Comparison of ENCODE assay signal across 9 mouse cellular contexts in genomic region chr8:70887669-70888068, GRCm38 (mm10). TPM values are rescaled to one million over a fixed set of nuclear protein-coding genes. Genes with fewer than 3 reads are reported as not detected.
DNase-seq lines count a peak whose midpoint lies in the region; ATAC-seq and TF ChIP-seq lines count a peak whose summit lies in the region.
"Had no signal": no experiment of that assay in that cellular context is flagged by ENCODE, and none has a peak within 500 bp of the region (broad histone marks: within the 10 kb centered on the region; RNA-seq: fewer than 3 reads in every experiment).

No protein-coding gene starts in this region.

- TF ChIP-seq CTCF in hindbrain, postnatal 0 days (IDR thresholded peaks at IDR 0.05; ENCODE audit: low read depth), result no peak

- no peak overlapping the region for H3K9ac ChIP-seq in embryonic facial prominence, embryonic 11.5 days (replicated peaks; ENCODE audit: low read length)
- no peak overlapping the region for H3K9ac ChIP-seq in hindbrain, postnatal 0 days (replicated peaks; ENCODE audit: low read length)
- H3K9ac ChIP-seq in neural tube, embryonic 14.5 days (replicated peaks; ENCODE audit: low read depth, low read length), result 0 out of 2 replicates have a peak overlapping the region, but pooled peaks have one; percentile 13

- no peaks in the 10 kb centered on the region for H3K36me3 ChIP-seq in embryonic facial prominence, embryonic 11.5 days (replicated peaks; ENCODE audit: control insufficient read depth, insufficient read depth, low read depth, low read length)
- H3K36me3 ChIP-seq in hindbrain, postnatal 0 days (ENCODE audit: insufficient read depth, low read length), result no peaks in the 10 kb centered on the region
- H3K36me3 ChIP-seq in neural tube, embryonic 14.5 days (ENCODE audit: control insufficient read depth, insufficient read depth, low read length), result no peaks in the 10 kb centered on the region

- no peak overlapping the region for H3K4me3 ChIP-seq in embryonic facial prominence, embryonic 11.5 days (ENCODE audit: low read depth, low read length)
- H3K4me3 ChIP-seq in hindbrain, postnatal 0 days (ENCODE audit: low read length), result 0 out of 2 replicates have a peak overlapping the region, but pooled peaks have one; percentile 2
- H3K4me3 ChIP-seq in neural tube, embryonic 14.5 days (ENCODE audit: low read depth, low read length), result 0 out of 2 replicates have a peak overlapping the region, but pooled peaks have one; percentile 2

- no peaks in the 10 kb centered on the region for H3K9me3 ChIP-seq in embryonic facial prominence, embryonic 11.5 days (replicated peaks; ENCODE audit: control insufficient read depth, low read length)
- H3K9me3 ChIP-seq in hindbrain, postnatal 0 days (ENCODE audit: low read length), result no peaks in the 10 kb centered on the region
- H3K9me3 ChIP-seq in neural tube, embryonic 14.5 days (ENCODE audit: control insufficient read depth, low read length), result no peaks in the 10 kb centered on the region

- 3% methylated on average over 15 of the region's 18 CpGs for WGBS in embryonic facial prominence, embryonic 11.5 days
- 6% methylated on average over 18 of the region's 18 CpGs for WGBS in hindbrain, postnatal 0 days
- 7% methylated on average over 18 of the region's 18 CpGs for WGBS in neural tube, embryonic 14.5 days

- H3K4me2 ChIP-seq in embryonic facial prominence, embryonic 11.5 days (ENCODE audit: low read depth, low read length), result no peak overlapping the region
- H3K4me2 ChIP-seq in hindbrain, postnatal 0 days (ENCODE audit: low read depth, low read length), result peak overlapping the region; percentile 23; the same call in 1 of the 2 replicates
- H3K4me2 ChIP-seq in neural tube, embryonic 14.5 days (ENCODE audit: low read depth, low read length), result 0 out of 2 replicates have a peak overlapping the region, but pooled peaks have one; percentile 9

- peak; percentile 17 to 41 for DNase-seq in layer of hippocampus, postnatal 10 days (ENCODE audit: low spot score in 2 of 2)
- no peak for DNase-seq in layer of hippocampus, postnatal 14 days (ENCODE audit: low spot score in 2 of 2)
- peak; percentile 49 for DNase-seq in embryonic facial prominence, embryonic 11.5 days (ENCODE audit: low spot score)
- no peak for DNase-seq in hindbrain, postnatal 0 days (ENCODE audit: low spot score)
- DNase-seq in left cerebral cortex, adult 11 months (ENCODE audit: low spot score), result no peak
- no peak for DNase-seq in heart, postnatal 25 days (ENCODE audit: low spot score)
- no peak for DNase-seq in left cerebral cortex, postnatal 4 days

- peaks cover 8% of the 10 kb centered on the region; the same call in 1 of the 2 replicates for H3K4me1 ChIP-seq in embryonic facial prominence, embryonic 11.5 days (ENCODE audit: control insufficient read depth, insufficient read depth, low read length)
- H3K4me1 ChIP-seq in hindbrain, postnatal 0 days (ENCODE audit: insufficient read depth, low read length), result no peaks in the 10 kb centered on the region
- H3K4me1 ChIP-seq in neural tube, embryonic 14.5 days (ENCODE audit: control insufficient read depth, insufficient read depth, low read length), result peaks cover 6% of the 10 kb centered on the region; the same call in 1 of the 2 replicates

- no peak overlapping the region for H3K27ac ChIP-seq in embryonic facial prominence, embryonic 11.5 days (replicated peaks; ENCODE audit: low read depth, low read length)
- no peak overlapping the region for H3K27ac ChIP-seq in hindbrain, postnatal 0 days
- H3K27ac ChIP-seq in neural tube, embryonic 14.5 days (ENCODE audit: low read depth, low read length), result no peak overlapping the region

- intact Hi-C loops in heart, postnatal 25 days (cut with DNase I), result no loop called here
- intact Hi-C loops in left cerebral cortex, postnatal 4 days (cut with DNase I), result no loop called here

- H3K27me3 ChIP-seq in embryonic facial prominence, embryonic 11.5 days (ENCODE audit: control insufficient read depth, insufficient read depth, low read length), result peaks cover 19% of the 10 kb centered on the region
- H3K27me3 ChIP-seq in hindbrain, postnatal 0 days (ENCODE audit: insufficient read depth, low read length), result peaks cover 17% of the 10 kb centered on the region; the same call in 1 of the 2 replicates
- H3K27me3 ChIP-seq in neural tube, embryonic 14.5 days (ENCODE audit: control insufficient read depth, insufficient read depth, low read length), result peaks cover 25% of the 10 kb centered on the region

- no peak for ATAC-seq in embryonic facial prominence, embryonic 11.5 days (replicated peaks; ENCODE audit: insufficient number of reproducible peaks, low FRiP score, low TSS enrichment, low read depth)
- no peak for ATAC-seq in hindbrain, postnatal 0 days
- no peak for ATAC-seq in neural tube, embryonic 14.5 days (ENCODE audit: low read depth)

RNA-seq across cellular contexts. Expression of gene Slc5a5, which starts 4.9 kb away (rescaled TPM):
- total RNA-seq in layer of hippocampus, postnatal 10 days (2021), result 1 to 10 TPM; 5.2 to 6.9 TPM
- 1 to 10 TPM; 7.3 to 8.3 TPM for total RNA-seq in layer of hippocampus, postnatal 14 days (2021)
- polyA plus RNA-seq in embryonic facial prominence, embryonic 11.5 days (2014; fragmentation: Nextera tagmentation; extraction: Ambion mirVana), result 0.27 and 0.43 TPM in 2 replicates
- total RNA-seq in hindbrain, postnatal 0 days (2014; rRNA removed), result 2.5 and 2.8 TPM in 2 replicates
- 4.2 and 4.3 TPM in 2 replicates for polyA plus RNA-seq in hindbrain, postnatal 0 days (2015; fragmentation: Nextera tagmentation; extraction: Ambion mirVana)
- 1.7 and 2.6 TPM in 2 replicates for polyA plus RNA-seq in neural tube, embryonic 14.5 days (2014; fragmentation: Nextera tagmentation; extraction: Ambion mirVana)
- total RNA-seq in heart, postnatal 25 days (2021), result not detected
- total RNA-seq in left cerebral cortex, postnatal 4 days (2021), result 1 to 10 TPM; 4.4 to 4.5 TPM
- total RNA-seq: adrenal gland, postnatal 36 days had no signal

RNA-seq across cellular contexts. Expression of gene Rpl18a, which starts 9.5 kb away (rescaled TPM):
- total RNA-seq in layer of hippocampus, postnatal 10 days (2021), result 100 to 1,000 TPM; 832 to 857 TPM
- total RNA-seq in layer of hippocampus, postnatal 14 days (2021), result 100 to 1,000 TPM; 673 to 736 TPM
- polyA plus RNA-seq in embryonic facial prominence, embryonic 11.5 days (2014; fragmentation: Nextera tagmentation; extraction: Ambion mirVana), result 3,270 and 3,568 TPM in 2 replicates
- total RNA-seq in hindbrain, postnatal 0 days (2014; rRNA removed), result 1,411 and 1,940 TPM in 2 replicates
- 2,686 and 2,710 TPM in 2 replicates for polyA plus RNA-seq in hindbrain, postnatal 0 days (2015; fragmentation: Nextera tagmentation; extraction: Ambion mirVana)
- 2,427 and 2,505 TPM in 2 replicates for polyA plus RNA-seq in neural tube, embryonic 14.5 days (2014; fragmentation: Nextera tagmentation; extraction: Ambion mirVana)
- 100 to 1,000 TPM; 838 to 880 TPM for total RNA-seq in heart, postnatal 25 days (2021)
- total RNA-seq in left cerebral cortex, postnatal 4 days (2021), result 1,000 to 10,000 TPM in 1 of 2 experiments, 100 to 1,000 TPM in 1; 955 to 1,024 TPM

RNA-seq across cellular contexts. Expression of gene Ccdc124, which starts 13.9 kb away (rescaled TPM):
- 100 to 1,000 TPM in 1 of 2 experiments, 10 to 100 TPM in 1; 97.6 to 108 TPM for total RNA-seq in layer of hippocampus, postnatal 10 days (2021)
- total RNA-seq in layer of hippocampus, postnatal 14 days (2021), result 10 to 100 TPM; 84.5 to 92.7 TPM
- polyA plus RNA-seq in embryonic facial prominence, embryonic 11.5 days (2014; fragmentation: Nextera tagmentation; extraction: Ambion mirVana), result 149 and 150 TPM in 2 replicates
- total RNA-seq in hindbrain, postnatal 0 days (2014; rRNA removed), result 36.0 and 45.1 TPM in 2 replicates
- 145 and 154 TPM in 2 replicates for polyA plus RNA-seq in hindbrain, postnatal 0 days (2015; fragmentation: Nextera tagmentation; extraction: Ambion mirVana)
- 155 and 159 TPM in 2 replicates for polyA plus RNA-seq in neural tube, embryonic 14.5 days (2014; fragmentation: Nextera tagmentation; extraction: Ambion mirVana)
- total RNA-seq in heart, postnatal 25 days (2021), result 10 to 100 TPM; 46.6 to 47.7 TPM
- total RNA-seq in left cerebral cortex, postnatal 4 days (2021), result 10 to 100 TPM; 86.2 to 89.3 TPM

RNA-seq across cellular contexts. Expression of gene Map1s, which starts 18.1 kb away (rescaled TPM):
- 100 to 1,000 TPM in 1 of 2 experiments, 10 to 100 TPM in 1; 75.1 to 101 TPM for total RNA-seq in layer of hippocampus, postnatal 10 days (2021)
- 10 to 100 TPM; 73.2 to 77.0 TPM for total RNA-seq in layer of hippocampus, postnatal 14 days (2021)
- polyA plus RNA-seq in embryonic facial prominence, embryonic 11.5 days (2014; fragmentation: Nextera tagmentation; extraction: Ambion mirVana), result 24.9 and 32.5 TPM in 2 replicates
- 98.1 and 98.6 TPM in 2 replicates for total RNA-seq in hindbrain, postnatal 0 days (2014; rRNA removed)
- polyA plus RNA-seq in hindbrain, postnatal 0 days (2015; fragmentation: Nextera tagmentation; extraction: Ambion mirVana), result 52.3 and 54.4 TPM in 2 replicates
- polyA plus RNA-seq in neural tube, embryonic 14.5 days (2014; fragmentation: Nextera tagmentation; extraction: Ambion mirVana), result 50.1 and 54.8 TPM in 2 replicates
- 10 to 100 TPM; 20.7 to 21.2 TPM for total RNA-seq in heart, postnatal 25 days (2021)
- 10 to 100 TPM; 79.8 to 84.0 TPM for total RNA-seq in left cerebral cortex, postnatal 4 days (2021)

RNA-seq across cellular contexts. Expression of gene Kcnn1, which starts 24.6 kb away (rescaled TPM):
- 10 to 100 TPM; 25.3 to 28.3 TPM for total RNA-seq in layer of hippocampus, postnatal 10 days (2021)
- 10 to 100 TPM; 22.0 to 22.8 TPM for total RNA-seq in layer of hippocampus, postnatal 14 days (2021)
- polyA plus RNA-seq in embryonic facial prominence, embryonic 11.5 days (2014; fragmentation: Nextera tagmentation; extraction: Ambion mirVana), result 2.9 and 4.0 TPM in 2 replicates
- 29.8 and 33.6 TPM in 2 replicates for total RNA-seq in hindbrain, postnatal 0 days (2014; rRNA removed)
- polyA plus RNA-seq in hindbrain, postnatal 0 days (2015; fragmentation: Nextera tagmentation; extraction: Ambion mirVana), result 7.8 and 10.8 TPM in 2 replicates
- polyA plus RNA-seq in neural tube, embryonic 14.5 days (2014; fragmentation: Nextera tagmentation; extraction: Ambion mirVana), result 12.6 and 13.0 TPM in 2 replicates
- 1 to 10 TPM; 8.1 to 8.6 TPM for total RNA-seq in heart, postnatal 25 days (2021)
- 10 to 100 TPM; 29.6 to 48.2 TPM for total RNA-seq in left cerebral cortex, postnatal 4 days (2021)

Comparison
In these comparisons a context has a peak if more than half of its experiments do, and no peak if none do; other contexts are left out.
1. DNase-seq: peak in layer of hippocampus, postnatal 10 days (2 of 2) and embryonic facial prominence, embryonic 11.5 days (single experiment); none in layer of hippocampus, postnatal 14 days (0 of 2), hindbrain, postnatal 0 days (single experiment), left cerebral cortex, adult 11 months (single experiment), heart, postnatal 25 days (single experiment) and left cerebral cortex, postnatal 4 days (single experiment).